Mouse (Mus musculus): ENCODE measurements around the gene Megf8.

Megf8 gene

DNA sequence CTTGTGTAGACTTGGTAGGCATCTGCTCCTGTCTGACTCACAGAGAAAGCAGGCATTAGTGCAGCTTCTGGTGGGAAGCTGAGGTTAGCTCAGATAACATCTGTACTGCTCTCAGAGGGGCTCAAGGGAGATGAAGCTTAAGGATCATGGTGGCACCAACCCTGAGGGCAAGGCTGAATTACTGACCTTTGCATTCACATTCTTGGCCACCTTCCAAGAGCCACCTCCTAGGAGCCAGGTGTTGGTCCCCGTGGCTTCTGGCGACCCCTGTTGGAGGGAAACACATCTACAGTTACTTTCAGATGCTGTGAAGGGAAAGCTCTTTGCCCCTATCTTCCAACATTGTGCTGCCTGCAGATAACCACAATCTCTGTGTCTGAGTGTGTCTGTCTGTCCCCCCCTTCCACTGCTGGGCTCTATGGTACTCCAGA lies 85.7 kb downstream of the Megf8 start:
- no peak for DNase-seq (ENCODE audit: low spot score in 2 of 2)

GRCm38 (mm10) chr7:25406468-25406867 lies 89.5 kb downstream of the Megf8 start:
- no peak for DNase-seq (ENCODE audit: low spot score in 2 of 2)

DNA sequence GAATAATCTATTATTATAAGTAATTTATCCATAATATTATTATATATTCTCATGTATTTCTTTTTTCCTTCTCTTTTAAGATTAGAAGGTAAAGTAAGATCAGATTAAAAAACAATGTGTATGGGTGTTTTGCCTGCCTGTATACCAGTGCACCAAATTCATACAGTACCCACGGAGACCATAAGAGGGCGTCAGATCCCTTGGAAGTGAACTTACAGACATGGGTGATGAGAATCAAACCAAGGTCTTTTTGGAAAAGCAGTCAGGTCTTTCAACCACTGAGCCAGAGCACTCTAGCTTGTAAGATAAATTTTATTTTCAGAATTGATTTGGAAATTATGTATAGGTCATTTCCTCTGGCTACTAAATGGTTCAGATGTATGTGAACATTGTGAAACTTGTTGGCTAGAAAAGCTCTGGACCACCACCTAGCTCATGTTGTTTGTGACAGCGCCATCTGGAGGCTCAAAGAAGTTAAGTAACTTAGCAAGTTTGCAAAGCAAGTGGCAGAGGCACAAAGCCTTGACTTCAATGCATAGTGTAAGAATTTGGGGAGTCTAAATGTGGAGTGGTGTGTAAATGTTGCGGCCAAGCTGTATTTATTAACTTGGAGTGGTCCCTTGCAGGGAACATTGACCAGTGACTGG lies 92.3 kb downstream of the Megf8 start:
- DNase-seq (ENCODE audit: low spot score in 2 of 2): no peak

- DNase-seq (ENCODE audit: low spot score in 2 of 2): no peak
Observed at GRCm38 (mm10) chr7:25410969-25411615, 94.1 kb downstream of the Megf8 start.

DNA sequence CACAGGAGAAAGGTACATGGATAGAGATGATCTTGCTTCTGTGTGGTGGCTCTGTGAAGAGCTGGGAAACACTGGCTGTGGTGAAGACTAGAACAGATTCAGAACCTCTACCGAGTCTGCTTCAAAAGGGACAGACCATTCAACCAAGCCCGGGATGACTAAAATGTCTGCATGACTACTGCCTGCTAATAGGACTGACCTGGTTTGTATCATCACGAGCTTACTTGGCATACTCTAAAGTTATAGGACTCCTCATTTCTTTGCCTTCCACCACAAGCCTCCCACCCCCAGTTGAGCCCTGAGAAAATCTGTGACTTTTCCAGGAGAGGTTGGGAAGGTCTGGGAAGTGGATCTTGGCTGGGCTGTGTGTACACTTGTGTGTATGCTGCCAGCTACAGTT lies 94.9 kb downstream of the Megf8 start:
- DNase-seq (ENCODE audit: low spot score in 2 of 2): no peak

DNA sequence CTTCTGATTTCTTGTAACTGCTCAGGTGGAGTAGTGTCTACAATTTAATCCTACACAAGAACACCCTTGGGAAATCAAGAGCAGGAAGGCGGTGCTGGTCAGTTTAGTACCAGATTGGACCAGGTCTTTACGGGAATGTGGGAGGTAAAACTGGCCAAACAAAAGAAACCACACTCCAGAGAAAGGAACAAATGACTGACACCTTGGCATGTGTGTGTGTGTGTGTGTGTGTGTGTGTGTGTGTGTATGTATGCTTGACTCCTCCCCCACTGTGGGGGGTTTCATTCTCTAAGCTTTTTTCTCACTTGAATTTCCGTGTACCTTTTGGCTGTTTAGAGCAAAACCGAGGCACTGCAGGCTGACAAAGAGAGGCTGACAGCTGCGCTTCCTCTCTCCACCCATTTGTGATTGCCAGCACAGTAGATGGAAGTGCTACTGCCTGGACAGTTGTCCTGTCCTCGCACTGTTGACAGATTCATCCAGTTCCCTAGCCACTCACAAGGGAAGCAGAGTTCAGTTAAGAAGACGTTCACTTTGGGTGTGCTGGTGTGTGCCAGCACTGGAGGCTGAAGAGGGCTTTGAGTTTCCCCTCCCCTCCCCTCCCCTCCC lies 96.0 kb downstream of the Megf8 start, which contains the start of gene Cxcl17:
Gene Cxcl17 (minus strand): TSS at position 54 of the 609 bp plus-strand sequence.
- DNase-seq (ENCODE audit: low spot score in 2 of 2): no peak
